38 mouse cellular contexts compared by ENCODE assay signal in the genomic region with DNA sequence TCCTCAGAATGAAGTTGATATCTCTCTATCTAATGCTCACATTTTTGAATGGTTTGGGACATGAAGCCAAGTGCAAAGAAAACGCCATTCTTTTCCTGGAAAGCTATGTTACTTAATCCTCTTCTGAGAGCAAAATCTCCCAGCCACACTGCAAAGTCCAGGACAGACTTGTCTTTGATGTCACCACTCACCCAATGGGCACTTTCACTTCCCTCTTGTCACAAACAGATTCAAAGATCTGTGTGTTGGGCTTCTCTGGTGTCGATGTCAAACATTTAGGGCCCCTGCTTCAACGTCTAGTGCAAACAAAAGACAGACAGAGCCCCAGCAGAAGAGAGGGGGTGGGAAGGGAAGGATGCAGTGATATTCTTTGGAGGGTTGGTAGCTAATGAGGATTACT. TPM values are rescaled to one million over a fixed set of nuclear protein-coding genes. Genes with fewer than 3 reads are reported as not detected.
A peak's percentile ranks its signal among the peaks of the same experiment; 100 is the strongest.
DNase-seq lines count a peak whose midpoint lies in the region; ATAC-seq and TF ChIP-seq lines count a peak whose summit lies in the region.
"Had no signal": no experiment of that assay in that cellular context is flagged by ENCODE, and none has a peak within 500 bp of the region (broad histone marks: within the 10 kb centered on the region; RNA-seq: fewer than 3 reads in every experiment).

No protein-coding gene starts in this region.

- H3K4me1 ChIP-seq in lung, postnatal 0 days (ENCODE audit: insufficient read depth, low read depth, low read length), result no peaks in the 10 kb centered on the region
- H3K4me1 ChIP-seq: embryonic facial prominence, embryonic 13.5 days; heart, embryonic 10.5 days; heart, embryonic 15.5 days; intestine, embryonic 15.5 days; limb, embryonic 13.5 days; liver, embryonic 12.5 days; midbrain, embryonic 15.5 days; stomach, embryonic 15.5 days had no signal

- WGBS in lung, postnatal 0 days, result 18% methylated on average over 3 of the region's 3 CpGs

- no peak for ATAC-seq in lung, postnatal 0 days
- peak; percentile 45 for ATAC-seq in common myeloid progenitor, adult 5-6 weeks (replicated peaks; ENCODE audit: low read depth, poor library complexity, severe bottlenecking)
- ATAC-seq in neutrophil, adult 5-6 weeks (ENCODE audit: extremely low read depth, insufficient number of reproducible peaks, low FRiP score, poor library complexity, severe bottlenecking), result peak; percentile 51; the same call in 1 of the 2 replicates
- ATAC-seq: forebrain, postnatal 0 days; hindbrain, embryonic 16.5 days; intestine, embryonic 15.5 days; liver, embryonic 12.5 days; midbrain, embryonic 15.5 days had no signal

- no peaks in the 10 kb centered on the region for H3K27me3 ChIP-seq in lung, postnatal 0 days (replicated peaks; ENCODE audit: insufficient read depth, low read length)
- H3K27me3 ChIP-seq: embryonic facial prominence, embryonic 13.5 days; heart, embryonic 15.5 days; intestine, embryonic 15.5 days; kidney, embryonic 15.5 days; limb, embryonic 13.5 days; liver, embryonic 12.5 days; midbrain, embryonic 15.5 days; stomach, embryonic 15.5 days had no signal

- no peak overlapping the region for H3K9ac ChIP-seq in lung, postnatal 0 days (replicated peaks; ENCODE audit: low read depth)
- H3K9ac ChIP-seq: embryonic facial prominence, embryonic 13.5 days; forebrain, postnatal 0 days; heart, embryonic 15.5 days; intestine, embryonic 15.5 days; kidney, embryonic 15.5 days; limb, embryonic 13.5 days; liver, embryonic 12.5 days; midbrain, embryonic 15.5 days; stomach, embryonic 15.5 days had no signal

- no peak overlapping the region for H3K4me2 ChIP-seq in lung, postnatal 0 days (replicated peaks; ENCODE audit: low read depth, low read length)
- H3K4me2 ChIP-seq: embryonic facial prominence, embryonic 13.5 days; heart, embryonic 15.5 days; intestine, embryonic 15.5 days; kidney, embryonic 15.5 days; limb, embryonic 13.5 days; liver, embryonic 12.5 days; midbrain, embryonic 15.5 days; stomach, embryonic 15.5 days had no signal

- H3K9me3 ChIP-seq in lung, postnatal 0 days (ENCODE audit: low read length), result no peaks in the 10 kb centered on the region
- H3K9me3 ChIP-seq: embryonic facial prominence, embryonic 13.5 days; heart, embryonic 10.5 days; heart, embryonic 15.5 days; intestine, embryonic 15.5 days; kidney, embryonic 15.5 days; limb, embryonic 13.5 days; liver, embryonic 12.5 days; midbrain, embryonic 10.5 days; midbrain, embryonic 15.5 days; stomach, embryonic 15.5 days had no signal

- TF ChIP-seq EP300 in lung, postnatal 0 days (IDR thresholded peaks at IDR 0.05), result no peak

- DNase-seq in heart, adult 11 months, result peak; percentile 88
- no peak for DNase-seq in heart, adult 8-10 months (ENCODE audit: low spot score)
- peak; percentile 28 for DNase-seq in lung, postnatal 0 days (ENCODE audit: low spot score)
- no peak for DNase-seq in lung, postnatal 10 days
- DNase-seq in thymus, postnatal 36 days, result no peak
- no peak for DNase-seq in ovary, postnatal 14 days (ENCODE audit: low spot score)
- DNase-seq: adrenal gland, postnatal 36 days; cerebellum, adult 9-10 months; forebrain, postnatal 0 days; lung, adult 2 months; right cerebral cortex, postnatal 4 days had no signal

- H3K27ac ChIP-seq in lung, postnatal 0 days (ENCODE audit: low read length), result no peak overlapping the region
- H3K27ac ChIP-seq: embryonic facial prominence, embryonic 13.5 days; heart, embryonic 10.5 days; heart, embryonic 15.5 days; intestine, embryonic 15.5 days; kidney, embryonic 15.5 days; layer of hippocampus, adult 2 months; limb, embryonic 13.5 days; liver, embryonic 12.5 days; macrophage; midbrain, embryonic 10.5 days; midbrain, embryonic 15.5 days; stomach, embryonic 15.5 days had no signal

- TF ChIP-seq CTCF in lung, postnatal 0 days (IDR thresholded peaks at IDR 0.05), result no peak

- no peaks in the 10 kb centered on the region for H3K36me3 ChIP-seq in lung, postnatal 0 days (ENCODE audit: insufficient read depth, low read length)
- H3K36me3 ChIP-seq: embryonic facial prominence, embryonic 13.5 days; heart, embryonic 10.5 days; heart, embryonic 15.5 days; intestine, embryonic 15.5 days; kidney, embryonic 15.5 days; limb, embryonic 13.5 days; liver, embryonic 12.5 days; midbrain, embryonic 10.5 days; midbrain, embryonic 15.5 days; stomach, embryonic 15.5 days had no signal

- no peak overlapping the region for H3K4me3 ChIP-seq in lung, postnatal 0 days (ENCODE audit: low read depth, low read length)
- H3K4me3 ChIP-seq: embryonic facial prominence, embryonic 13.5 days; erythroblast, embryonic 14.5 days; heart, embryonic 10.5 days; heart, embryonic 15.5 days; intestine, embryonic 15.5 days; kidney, embryonic 15.5 days; layer of hippocampus, adult 2 months; limb, embryonic 13.5 days; liver, embryonic 12.5 days; midbrain, embryonic 10.5 days; midbrain, embryonic 15.5 days; stomach, embryonic 15.5 days had no signal

RNA-seq across cellular contexts. Expression of a gene that starts 23.4 kb away (rescaled TPM):
- total RNA-seq in heart, adult 8-10 months (2022), result 10 to 100 TPM; 11.6 to 17.5 (median 14.8) TPM
- 2.3 TPM in 2 replicates for polyA plus RNA-seq in lung, postnatal 0 days (2015; fragmentation: Nextera tagmentation; extraction: Ambion mirVana)
- total RNA-seq in common myeloid progenitor, adult 5-6 weeks (2017), result 1.5 and 1.9 TPM in 2 replicates
- total RNA-seq in neutrophil, adult 5-6 weeks (2017), result 100 and 112 TPM in 2 replicates

RNA-seq across cellular contexts. Expression of a gene that starts 23.8 kb away (rescaled TPM):
- total RNA-seq in heart, adult 8-10 months (2022), result not detected
- not detected in 2 replicates for polyA plus RNA-seq in lung, postnatal 0 days (2015; fragmentation: Nextera tagmentation; extraction: Ambion mirVana)
- not detected in 2 replicates for total RNA-seq in common myeloid progenitor, adult 5-6 weeks (2017)
- not detected in 2 replicates for total RNA-seq in neutrophil, adult 5-6 weeks (2017)
- total RNA-seq: adrenal gland, adult 18-20 months; adrenal gland, postnatal 36 days; forebrain, postnatal 0 days; gastrocnemius, adult 8-10 months; gastrocnemius, postnatal 4 days; heart, postnatal 25 days; layer of hippocampus, adult 2 months; layer of hippocampus, postnatal 25 days; left cerebral cortex, adult 8-10 months; left cerebral cortex, postnatal 36 days had no signal
- polyA plus RNA-seq: embryonic facial prominence, embryonic 13.5 days; erythroblast, embryonic 14.5 days; forebrain, embryonic 11.5 days; forebrain, postnatal 0 days; heart, embryonic 10.5 days; heart, embryonic 15.5 days; hindbrain, embryonic 11.5 days; hindbrain, embryonic 16.5 days; intestine, embryonic 15.5 days; kidney, embryonic 15.5 days; limb, embryonic 13.5 days; liver, embryonic 12.5 days; lung, adult 2 months; macrophage; midbrain, embryonic 10.5 days; midbrain, embryonic 15.5 days; neural tube, embryonic 11.5 days; stomach, embryonic 15.5 days; urinary bladder, adult 2 months had no signal

Comparison
In these comparisons a context has a peak if more than half of its experiments do, and no peak if none do; other contexts are left out.
1. DNase-seq: peak in heart, adult 11 months (single experiment) and lung, postnatal 0 days (single experiment); none in heart, adult 8-10 months (single experiment), lung, postnatal 10 days (single experiment), thymus, postnatal 36 days (0 of 2) and ovary, postnatal 14 days (single experiment).